Mouse (Mus musculus) stomach, embryonic 14.5 days (tissue): ENCODE data around the gene Calhm5. TPM values are rescaled to one million over a fixed set of nuclear protein-coding genes. Genes with fewer than 3 reads are reported as not detected.

Experiments used
- ATAC-seq: fragments of 200-750 bp; cut with Nextera tagmentation; 2 replicates; pipeline ENCODE4 v1.8.0; 2017; ENCODE audit warnings: low read depth, moderate TSS enrichment; ENCODE audit not compliant: insufficient number of reproducible peaks, insufficient read depth, low FRiP score
- H3K27ac ChIP-seq: fragments of 300-500 bp; sonication (generic); 2 replicates; pipeline ENCODE4 v1.5.1; 2014; ENCODE audit warnings: mild to moderate bottlenecking, low read length, moderate library complexity, mixed read lengths
- H3K27me3 ChIP-seq: fragments of 300-500 bp; sonication (generic); 2 replicates; pipeline ENCODE4 v1.6.1; 2014; ENCODE audit warnings: low read length, control low read depth, mixed read lengths; ENCODE audit not compliant: control insufficient read depth, insufficient read depth
- H3K36me3 ChIP-seq: fragments of 300-500 bp; sonication (generic); 2 replicates; pipeline ENCODE4 v1.6.1; 2014; ENCODE audit warnings: mild to moderate bottlenecking, control low read depth, low read length, moderate library complexity, mixed read lengths; ENCODE audit not compliant: control insufficient read depth, insufficient read depth
- H3K4me1 ChIP-seq: fragments of 300-500 bp; sonication (generic); 2 replicates; pipeline ENCODE4 v1.6.1; 2014; ENCODE audit warnings: low read length, control low read depth, mixed read lengths; ENCODE audit not compliant: control insufficient read depth, insufficient read depth
- H3K4me2 ChIP-seq: fragments of 300-500 bp; sonication (generic); replicated peaks from 2 replicates; pipeline ENCODE4 v1.6.1; 2014; ENCODE audit warnings: low read depth, low read length, control low read depth
- H3K4me3 ChIP-seq: fragments of 300-500 bp; sonication (generic); 2 replicates; pipeline ENCODE4 v1.5.1; 2014; ENCODE audit warnings: low read depth, low read length, control low read depth
- H3K9ac ChIP-seq: fragments of 300-500 bp; sonication (generic); replicated peaks from 2 replicates; pipeline ENCODE4 v1.6.1; 2014; ENCODE audit warnings: low read depth, mild to moderate bottlenecking, control low read depth, low read length, moderate library complexity, mixed read lengths
- H3K9me3 ChIP-seq: fragments of 300-500 bp; sonication (generic); 2 replicates; pipeline ENCODE4 v1.6.1; 2016; ENCODE audit warnings: low read depth, low read length, control low read depth; ENCODE audit not compliant: control insufficient read depth
- WGBS: fragments of 180-500 bp; shearing (Covaris S2); extraction: QIAGEN DNeasy Blood & Tissue Kit; methylation state at CpG from one replicate; pipeline ENCODE4 v1.1.7; 2014; 5-methylcytosine and 5-hydroxymethylcytosine counted together
- polyA plus RNA-seq: library from polyadenylated mRNA; unstranded; fragments of >200 nt; fragmentation: Nextera tagmentation; extraction: Ambion mirVana; gene quantifications from 2 replicates; pipeline ENCODE4 v1.2.1, GENCODE M21; 2014

Gene Calhm5
- polyA plus RNA-seq, 1 experiment from 2014 or later: 0.95 TPM

GRCm38 (mm10) chr10:34118421-34118820 is 22.1 kb upstream of the Calhm5 start:
- H3K4me1 ChIP-seq: no peaks in the 10 kb centered on the region
- no peak overlapping the region for H3K27ac ChIP-seq
- H3K4me2 ChIP-seq: no peak overlapping the region
- H3K36me3 ChIP-seq: no peaks in the 10 kb centered on the region
- 89% methylated on average over 2 of the region's 2 CpGs for WGBS
- no peak for ATAC-seq
- H3K9me3 ChIP-seq: no peaks in the 10 kb centered on the region
- H3K9ac ChIP-seq: no peak overlapping the region
- no peaks in the 10 kb centered on the region for H3K27me3 ChIP-seq
- no peak overlapping the region for H3K4me3 ChIP-seq

DNA sequence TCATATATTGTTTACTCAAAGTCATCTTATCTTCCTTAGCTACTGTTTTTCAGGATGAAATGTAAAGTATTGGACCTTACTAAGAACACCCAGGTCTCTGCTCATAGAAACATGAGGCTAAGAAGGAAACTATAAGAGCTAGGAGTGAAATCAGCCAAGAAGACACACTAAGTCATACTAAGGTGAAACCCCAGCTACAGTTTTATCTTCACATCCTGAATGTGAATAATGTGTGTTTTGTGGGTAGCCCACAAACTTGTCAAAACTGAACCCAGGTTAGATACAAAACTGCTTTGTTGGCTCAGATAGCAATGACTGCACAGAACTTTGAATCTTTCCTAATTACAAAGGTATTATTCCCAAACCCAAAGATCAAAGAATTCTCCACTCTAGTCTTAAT is 21.5 kb upstream of the Calhm5 start:
- ATAC-seq: no peak
- Histone ChIP-seq H3K36me3 (no peaks in the 10 kb centered on the region), H3K4me1 (no peaks in the 10 kb centered on the region)

DNA sequence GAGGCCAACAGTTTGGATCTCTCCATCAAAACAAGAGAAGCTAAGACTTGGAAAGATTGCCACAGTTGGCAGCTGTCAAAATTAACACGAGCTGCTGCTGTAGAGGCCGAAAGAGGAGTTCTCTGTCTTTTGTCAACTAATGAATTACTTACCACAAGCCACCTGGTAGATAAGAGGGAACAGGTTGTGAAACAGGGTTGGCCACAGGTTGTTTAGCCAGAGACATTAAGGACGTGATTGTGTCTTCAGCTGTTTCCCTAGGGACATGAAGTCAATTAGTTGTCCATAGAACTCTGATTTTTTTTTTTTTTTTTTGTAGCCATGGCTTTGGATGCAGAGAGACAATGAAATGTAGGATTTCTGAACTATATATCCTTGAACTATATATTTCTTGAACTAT is 20.8 kb upstream of the Calhm5 start:
- Histone ChIP-seq H3K27me3 (no peaks in the 10 kb centered on the region), H3K27ac (no peak overlapping the region), H3K9me3 (no peaks in the 10 kb centered on the region), H3K4me3 (no peak overlapping the region), H3K36me3 (no peaks in the 10 kb centered on the region), H3K4me1 (no peaks in the 10 kb centered on the region), H3K4me2 (no peak overlapping the region), H3K9ac (no peak overlapping the region)
- no peak for ATAC-seq
- 35% methylated on average over 3 of the region's 3 CpGs for WGBS

More for the DNA sequence above, 21.5 kb upstream of the Calhm5 start:
- Histone ChIP-seq H3K9ac (no peak overlapping the region), H3K9me3 (no peaks in the 10 kb centered on the region), H3K27me3 (no peaks in the 10 kb centered on the region), H3K4me2 (no peak overlapping the region), H3K4me3 (no peak overlapping the region), H3K27ac (no peak overlapping the region)

DNA sequence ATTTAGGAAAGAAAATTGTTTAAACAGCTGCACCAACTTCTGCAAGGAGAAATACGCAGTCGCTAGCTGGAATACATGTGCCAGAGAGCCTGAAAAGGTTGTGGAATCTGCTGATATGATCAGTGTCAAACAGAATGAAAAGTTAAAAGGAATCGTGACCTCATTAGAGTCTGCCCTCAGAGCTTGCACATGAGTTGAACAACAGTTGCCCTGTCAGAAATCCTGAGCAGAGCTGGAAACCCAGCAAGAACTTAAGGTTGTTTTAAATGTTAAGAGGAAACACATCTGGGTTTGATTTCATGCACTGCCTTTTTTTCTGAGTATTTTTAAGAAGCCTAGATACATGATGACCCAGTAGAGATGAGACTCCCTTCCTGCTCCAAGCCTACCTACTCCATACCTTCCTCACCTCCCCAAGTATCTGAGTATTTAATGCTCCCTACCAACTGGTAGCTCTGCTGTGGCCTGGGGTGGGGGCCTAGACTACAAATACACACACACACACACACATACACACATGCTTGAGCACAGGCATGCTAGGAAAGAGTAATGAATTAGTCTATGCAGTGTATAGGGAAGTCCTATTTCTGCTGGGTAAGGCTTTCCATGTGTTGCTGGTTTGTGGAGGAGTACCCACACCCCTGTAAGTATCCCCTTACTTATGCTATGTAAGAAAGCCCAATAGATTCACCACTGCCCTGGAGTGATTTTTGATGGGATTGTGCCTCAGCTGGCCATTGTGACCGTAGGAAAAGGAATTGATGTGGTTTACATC is 15.8 kb upstream of the Calhm5 start:
- no peaks in the 10 kb centered on the region for H3K27me3 ChIP-seq
- H3K4me1 ChIP-seq: no peaks in the 10 kb centered on the region
- H3K4me3 ChIP-seq: no peak overlapping the region
- 48% methylated on average over 4 of the region's 4 CpGs for WGBS
- H3K4me2 ChIP-seq: no peak overlapping the region
- no peak overlapping the region; the same call in 1 of the 2 replicates for H3K27ac ChIP-seq
- ATAC-seq: no peak
- no peaks in the 10 kb centered on the region for H3K9me3 ChIP-seq
- no peaks in the 10 kb centered on the region for H3K36me3 ChIP-seq
- no peak overlapping the region for H3K9ac ChIP-seq

DNA sequence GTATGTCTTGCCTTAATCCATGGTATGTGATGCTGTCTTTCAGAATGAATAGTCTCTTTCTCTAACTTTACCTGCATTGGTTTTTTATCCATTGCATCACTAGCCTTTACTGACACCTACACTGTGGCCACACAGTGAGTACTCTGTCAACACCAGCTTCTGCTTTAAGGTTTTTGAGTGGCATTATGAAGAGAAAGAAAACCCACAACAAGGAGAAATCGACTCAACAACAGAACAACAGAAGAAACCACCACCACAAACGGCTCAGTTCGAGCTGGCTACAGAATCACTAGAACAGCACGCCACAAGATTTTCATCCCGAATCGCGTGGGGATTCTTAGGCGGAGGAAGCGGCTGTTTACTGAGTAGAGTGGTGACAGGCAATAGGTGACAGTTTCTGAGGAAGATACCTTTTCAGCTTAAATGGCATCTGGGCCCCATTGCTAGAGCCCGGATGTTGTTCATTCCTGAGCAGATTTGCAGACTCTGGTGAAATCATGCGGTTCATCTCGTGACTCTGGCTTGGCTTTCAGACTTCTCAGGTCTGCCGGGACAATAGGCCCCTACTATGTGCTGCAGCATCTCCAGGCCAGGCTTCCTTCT is 14.6 kb upstream of the Calhm5 start:
- 82% methylated on average over 13 of the region's 13 CpGs for WGBS
- no peaks in the 10 kb centered on the region for H3K4me1 ChIP-seq
- no peaks in the 10 kb centered on the region for H3K27me3 ChIP-seq
- no peak overlapping the region for H3K4me3 ChIP-seq
- no peak overlapping the region for H3K9ac ChIP-seq
- H3K36me3 ChIP-seq: no peaks in the 10 kb centered on the region
- no peak for ATAC-seq
- no peaks in the 10 kb centered on the region for H3K9me3 ChIP-seq
- H3K4me2 ChIP-seq: no peak overlapping the region
- H3K27ac ChIP-seq: no peak overlapping the region

DNA sequence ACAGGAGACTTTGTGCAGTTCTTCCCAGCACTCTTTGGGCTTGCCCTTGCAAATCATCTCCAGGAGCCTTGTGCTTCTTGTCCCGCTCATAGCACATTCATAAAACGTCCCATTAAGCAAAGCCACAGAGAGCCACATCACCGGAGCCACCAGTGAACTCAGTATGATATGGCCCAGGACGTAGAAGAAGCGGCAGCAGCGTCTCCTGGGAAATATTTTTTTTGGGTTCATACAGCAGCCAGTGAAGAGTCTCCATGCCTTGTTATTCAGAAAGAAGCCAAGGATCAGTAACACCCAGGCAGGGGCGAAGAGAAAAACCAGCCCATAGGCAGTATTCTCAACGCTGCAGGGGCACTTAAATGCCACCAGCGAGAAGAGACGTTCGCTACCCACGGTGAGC is 355 bp downstream of the Calhm5 start:
- no peak for ATAC-seq
- no peaks in the 10 kb centered on the region for H3K27me3 ChIP-seq
- H3K4me1 ChIP-seq: no peaks in the 10 kb centered on the region
- peak overlapping the region; percentile 14 for H3K4me3 ChIP-seq
- no peaks in the 10 kb centered on the region for H3K9me3 ChIP-seq
- no peaks in the 10 kb centered on the region for H3K36me3 ChIP-seq
- no peak overlapping the region for H3K27ac ChIP-seq
- H3K4me2 ChIP-seq: peak overlapping the region; percentile 35
- WGBS: 58% methylated on average over 12 of the region's 12 CpGs
- no peak overlapping the region; the same call in 1 of the 2 replicates for H3K9ac ChIP-seq

GRCm38 (mm10) chr10:34095147-34095546 is 1.2 kb downstream of the Calhm5 start:
- ATAC-seq: no peak
- no peaks in the 10 kb centered on the region for H3K9me3 ChIP-seq
- 82% methylated on average over 2 of the region's 2 CpGs for WGBS
- no peak overlapping the region for H3K4me3 ChIP-seq
- H3K4me1 ChIP-seq: no peaks in the 10 kb centered on the region
- H3K4me2 ChIP-seq: no peak overlapping the region
- H3K27me3 ChIP-seq: no peaks in the 10 kb centered on the region
- no peak overlapping the region for H3K27ac ChIP-seq
- no peaks in the 10 kb centered on the region for H3K36me3 ChIP-seq
- H3K9ac ChIP-seq: no peak overlapping the region

DNA sequence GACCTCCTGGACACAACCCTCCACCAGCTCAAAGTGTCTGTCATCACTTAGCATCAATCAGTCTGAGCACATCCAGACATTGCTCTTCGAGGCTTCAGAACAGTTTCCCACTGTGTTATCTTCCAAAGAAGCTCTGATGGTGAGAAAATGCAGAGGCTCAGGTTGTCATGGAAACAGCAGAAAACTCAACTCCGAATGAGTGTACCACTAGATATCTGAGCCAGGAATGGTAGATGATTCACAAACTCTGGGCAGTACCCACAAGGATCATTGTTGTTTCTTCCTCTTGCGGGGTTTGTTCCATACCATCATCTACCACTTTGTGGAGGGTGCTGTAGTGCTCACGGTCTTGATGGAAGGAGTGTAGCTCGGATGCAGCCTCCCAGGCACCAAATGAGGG is 4.4 kb downstream of the Calhm5 start:
- H3K4me1 ChIP-seq: no peaks in the 10 kb centered on the region
- no peaks in the 10 kb centered on the region for H3K9me3 ChIP-seq
- no peak for ATAC-seq
- no peaks in the 10 kb centered on the region for H3K27me3 ChIP-seq
- WGBS: 61% methylated on average over 5 of the region's 5 CpGs
- no peak overlapping the region for H3K4me3 ChIP-seq
- no peak overlapping the region for H3K4me2 ChIP-seq
- no peak overlapping the region for H3K27ac ChIP-seq
- H3K36me3 ChIP-seq: no peaks in the 10 kb centered on the region
- no peak overlapping the region for H3K9ac ChIP-seq
